Mouse (Mus musculus) lung, postnatal 4 days (tissue): Measurements from ENCODE around the gene Gpkow.
A peak's percentile ranks its signal among the peaks of the same experiment; 100 is the strongest.

Experiments
- DNase-seq, 2 experiments: peaks; one replicate each; pipeline ENCODE4 v3.0.0; 2021

Gene Gpkow

GRCm38 (mm10) chrX:7696954-7697381 lies at the start of gene Gpkow:
TSS of gene Gpkow (plus strand) at chrX:7697131.
- peak; percentile 86 to 89 for DNase-seq

- DNase-seq: peak; percentile 85 to 92
Observed at GRCm38 (mm10) chrX:7648671-7649304, 48.1 kb upstream of the Gpkow start.

- DNase-seq: peak; percentile 71 to 75
Observed at GRCm38 (mm10) chrX:7657221-7657639, 39.7 kb upstream of the Gpkow start, which contains the start of gene Prickle3. TSS of gene Prickle3 (plus strand) at chrX:7657260.

GRCm38 (mm10) chrX:7658031-7658784 lies 38.7 kb upstream of the Gpkow start:
- DNase-seq: peak; percentile 46 to 68

GRCm38 (mm10) chrX:7658785-7659589 lies 37.9 kb upstream of the Gpkow start:
- DNase-seq: no peak

- DNase-seq: no peak
Observed at GRCm38 (mm10) chrX:7661086-7661485, 35.8 kb upstream of the Gpkow start.

GRCm38 (mm10) chrX:7662936-7663335 lies 34.0 kb upstream of the Gpkow start:
- DNase-seq: no peak

GRCm38 (mm10) chrX:7664791-7665190 lies 32.1 kb upstream of the Gpkow start:
- no peak for DNase-seq

GRCm38 (mm10) chrX:7665739-7666502 lies 31.0 kb upstream of the Gpkow start:
- DNase-seq: no peak

GRCm38 (mm10) chrX:7670390-7670881 lies 26.5 kb upstream of the Gpkow start:
- peak; percentile 80 to 84 for DNase-seq

GRCm38 (mm10) chrX:7670921-7671623 lies 25.9 kb upstream of the Gpkow start, which contains the start of gene Plp2:
TSS of gene Plp2 (minus strand) at chrX:7671390.
- DNase-seq: peak; percentile 60 to 72

GRCm38 (mm10) chrX:7672739-7673138 lies 24.2 kb upstream of the Gpkow start:
- peak in 1 of 2 experiments; percentile 39 for DNase-seq

GRCm38 (mm10) chrX:7673578-7674281 lies 23.2 kb upstream of the Gpkow start:
- DNase-seq: peak; percentile 40 to 52

GRCm38 (mm10) chrX:7674284-7675000 lies 22.5 kb upstream of the Gpkow start:
- DNase-seq: peak; percentile 26 to 38

- no peak for DNase-seq
Observed at GRCm38 (mm10) chrX:7675001-7675380, 21.9 kb upstream of the Gpkow start.

GRCm38 (mm10) chrX:7678986-7679385 lies 17.9 kb upstream of the Gpkow start:
- DNase-seq: no peak

GRCm38 (mm10) chrX:7679405-7680056 lies 17.4 kb upstream of the Gpkow start:
- peak; percentile 92 to 95 for DNase-seq

- no peak for DNase-seq
Observed at GRCm38 (mm10) chrX:7680057-7680412, 16.9 kb upstream of the Gpkow start.

- DNase-seq: peak in 1 of 2 experiments; percentile 37
Observed at GRCm38 (mm10) chrX:7680864-7681263, 16.1 kb upstream of the Gpkow start, which contains the start of gene Magix. TSS of gene Magix (minus strand) at chrX:7681251.

- no peak for DNase-seq
Observed at GRCm38 (mm10) chrX:7688321-7688720, 8.6 kb upstream of the Gpkow start.
